Mouse (Mus musculus): ENCODE data around the gene 4933405O20Rik. TPM values are rescaled to one million over a fixed set of nuclear protein-coding genes. Genes with fewer than 3 reads are reported as not detected.

4933405O20Rik gene
- not detected for total RNA-seq (2021)
- long read RNA-seq, experiment 1, result 0 reads
- long read RNA-seq, experiment 2, result 0 reads

- no peak for DNase-seq
Measured at GRCm38 (mm10) chr7:50598890-50599289, at the start of gene 4933405O20Rik. Gene 4933405O20Rik, plus strand, starts transcription at chr7:50599190.

DNA sequence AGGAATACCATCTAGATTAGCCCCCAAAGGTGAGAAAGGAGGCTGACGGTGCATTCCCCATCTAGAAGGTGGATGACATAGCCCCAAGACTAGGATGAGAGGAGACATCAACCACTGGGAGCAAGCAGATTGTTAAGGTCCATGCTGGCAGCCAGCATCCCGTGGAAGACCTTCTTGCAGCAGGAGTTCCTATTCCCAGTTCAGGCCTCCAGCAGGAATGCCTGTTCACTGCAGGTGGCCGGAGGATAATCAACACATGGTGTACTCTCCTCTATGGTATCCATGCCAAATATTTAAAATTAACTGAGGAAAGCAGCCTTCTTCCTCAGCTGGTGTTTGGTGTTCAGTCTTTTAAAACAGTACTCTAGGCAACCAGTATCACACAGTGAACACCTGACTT, 49.4 kb upstream of the 4933405O20Rik start:
- no peak for DNase-seq

DNA sequence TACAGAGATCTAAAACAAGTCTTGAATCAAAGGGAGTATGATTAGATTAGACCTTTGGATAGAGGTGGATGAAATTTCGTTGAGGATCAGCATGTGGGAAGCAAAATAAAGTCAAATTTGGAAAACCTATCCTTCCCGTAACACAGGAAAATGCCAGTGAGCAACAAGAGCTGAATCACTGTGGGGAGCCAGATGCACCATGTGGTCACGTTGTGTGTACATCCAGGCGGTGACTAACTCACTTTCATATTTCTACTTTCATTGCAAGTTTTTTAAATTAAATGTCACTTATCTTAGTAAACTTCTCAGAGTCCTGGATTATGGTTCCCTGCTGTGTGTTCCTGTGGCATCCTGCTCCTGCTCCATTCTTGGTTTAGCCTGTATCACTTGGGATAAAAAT, 47.6 kb upstream of the 4933405O20Rik start:
- DNase-seq, result no peak

DNA sequence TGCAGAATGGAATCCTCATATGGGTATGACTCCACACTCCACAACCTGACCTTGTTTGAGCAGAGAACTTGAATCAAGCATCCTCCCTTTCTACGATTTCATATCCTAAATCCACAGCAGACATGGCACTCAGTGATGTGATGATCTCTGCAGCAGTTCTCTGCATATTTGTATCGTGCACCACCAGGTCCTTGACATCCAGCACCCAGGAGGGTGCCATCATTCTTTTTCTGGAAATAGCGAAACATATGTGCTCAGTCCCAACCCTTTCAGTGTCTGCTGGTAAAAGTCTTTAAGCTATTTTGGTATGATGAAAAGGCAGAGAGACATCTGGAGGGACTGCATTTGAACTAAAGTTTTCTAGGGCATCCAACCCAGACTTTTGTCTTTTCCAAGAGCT, 36.3 kb upstream of the 4933405O20Rik start:
- DNase-seq, result no peak

DNA sequence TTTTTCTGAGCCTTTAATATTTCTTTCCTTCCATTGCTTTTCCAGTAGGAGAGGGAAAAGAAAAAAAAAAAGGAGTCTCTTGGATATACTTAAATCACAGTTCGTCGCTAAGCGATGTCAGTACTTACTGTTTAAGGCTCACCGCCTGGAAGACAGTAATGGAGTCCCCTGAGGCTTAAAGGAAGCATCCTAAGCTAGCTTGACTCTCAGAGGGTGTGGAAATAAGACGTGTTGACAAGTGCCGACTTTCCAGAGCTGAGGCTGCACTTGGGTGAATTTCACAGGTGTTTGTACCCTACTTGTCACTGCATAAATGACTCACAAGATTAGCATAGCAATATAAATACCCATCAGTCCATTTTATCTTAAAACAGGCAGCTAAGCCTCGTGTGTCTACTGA, 25.1 kb upstream of the 4933405O20Rik start:
- no peak for DNase-seq

- DNase-seq, result no peak
Measured at GRCm38 (mm10) chr7:50588642-50589424, 10.2 kb upstream of the 4933405O20Rik start.

DNA sequence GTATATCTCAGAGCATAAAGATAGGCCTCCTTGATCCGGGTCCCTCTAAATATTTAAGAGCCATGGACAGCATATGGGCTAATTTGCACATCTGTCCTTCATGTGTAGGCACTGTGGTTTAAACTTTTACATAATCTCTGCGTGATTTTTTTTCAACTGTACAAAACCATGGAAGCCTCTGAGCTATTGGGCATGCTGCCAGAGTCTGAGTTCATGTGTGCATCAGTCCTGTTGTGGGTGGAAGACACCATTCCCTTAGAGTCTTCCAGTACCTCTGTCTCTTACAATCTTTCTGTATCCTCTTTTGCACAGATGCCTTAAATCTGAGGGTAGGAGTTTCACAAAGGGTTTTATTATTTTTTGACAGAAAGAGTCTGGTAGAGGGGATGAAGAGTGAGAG, 15.1 kb downstream of the 4933405O20Rik start:
- peak; percentile 3 for DNase-seq

DNA sequence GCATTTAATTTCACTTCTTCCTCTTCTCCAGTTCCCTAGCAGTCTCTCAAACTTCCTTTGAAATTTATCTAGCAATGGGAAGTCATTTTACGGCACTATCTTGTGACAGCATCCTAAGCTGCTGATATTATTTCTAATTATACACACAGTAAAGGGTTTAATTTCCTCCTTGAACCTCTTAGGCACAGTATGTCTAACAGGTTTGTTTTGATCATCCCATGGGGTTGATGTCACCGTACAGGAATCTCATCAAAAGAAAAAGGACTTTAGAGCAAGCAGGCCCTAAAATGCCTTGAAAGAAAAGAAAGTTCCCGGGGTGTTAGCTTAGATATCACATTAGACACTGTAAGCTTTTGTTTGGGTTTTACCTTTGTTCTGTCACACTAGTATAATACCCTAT, 30.2 kb downstream of the 4933405O20Rik start:
- no peak for DNase-seq

DNA sequence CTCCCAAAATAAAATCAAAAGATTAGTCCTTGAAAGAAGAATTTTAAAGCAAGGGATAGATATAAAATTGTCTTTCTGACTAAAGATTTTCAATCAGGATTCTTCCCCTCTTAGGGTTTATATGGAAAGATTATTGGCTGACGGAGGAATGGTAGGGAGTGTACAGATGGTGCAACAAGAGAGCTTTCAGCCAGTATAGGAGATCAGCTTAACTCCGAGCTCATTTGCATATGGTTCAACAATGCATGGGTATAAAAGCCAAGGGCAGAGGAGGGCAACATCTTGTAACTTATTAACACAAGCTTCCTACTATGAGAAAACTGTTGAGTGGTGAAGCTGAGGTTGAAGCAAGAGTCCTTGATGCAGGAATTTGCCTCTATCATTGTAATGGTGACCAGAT, 34.2 kb downstream of the 4933405O20Rik start:
- DNase-seq, result no peak
